Mouse (Mus musculus) kidney, adult 11 months (tissue): Measurements from ENCODE around the gene Tbxas1.

Source experiments
- DNase-seq: peaks from one replicate; pipeline ENCODE4 v3.0.0; 2022

The Tbxas1 gene

DNA sequence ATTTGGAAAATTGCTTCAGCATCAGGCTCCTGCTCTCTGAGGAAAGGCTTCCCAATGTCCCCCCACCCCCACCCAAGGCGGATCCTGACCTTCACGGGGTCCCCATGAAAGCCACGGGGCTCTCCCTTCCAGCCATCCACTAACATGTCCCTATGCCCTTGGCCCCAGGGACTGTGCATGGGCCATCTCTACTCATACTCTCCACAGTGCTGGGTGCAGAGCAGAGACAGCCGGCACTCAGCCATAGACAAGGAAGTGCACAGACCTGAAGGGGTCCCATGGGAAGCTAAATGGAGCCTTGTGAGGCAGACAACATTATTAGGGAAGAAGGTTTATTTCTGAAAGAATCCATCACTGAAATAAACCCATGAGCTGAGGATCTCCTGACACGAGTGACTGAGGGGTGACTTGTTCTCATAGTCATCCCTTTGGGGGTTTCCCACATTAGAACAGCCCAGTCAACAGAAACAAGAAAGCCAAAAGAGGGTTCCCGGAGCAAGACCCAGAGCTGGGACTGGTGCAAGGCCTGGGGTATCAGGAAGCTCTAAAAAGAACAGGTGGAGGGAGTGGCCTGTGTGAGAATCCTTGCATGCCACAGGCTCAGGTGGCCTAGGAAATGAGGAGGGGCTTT, 179.8 kb downstream of the Tbxas1 start:
- no peak for DNase-seq

DNA sequence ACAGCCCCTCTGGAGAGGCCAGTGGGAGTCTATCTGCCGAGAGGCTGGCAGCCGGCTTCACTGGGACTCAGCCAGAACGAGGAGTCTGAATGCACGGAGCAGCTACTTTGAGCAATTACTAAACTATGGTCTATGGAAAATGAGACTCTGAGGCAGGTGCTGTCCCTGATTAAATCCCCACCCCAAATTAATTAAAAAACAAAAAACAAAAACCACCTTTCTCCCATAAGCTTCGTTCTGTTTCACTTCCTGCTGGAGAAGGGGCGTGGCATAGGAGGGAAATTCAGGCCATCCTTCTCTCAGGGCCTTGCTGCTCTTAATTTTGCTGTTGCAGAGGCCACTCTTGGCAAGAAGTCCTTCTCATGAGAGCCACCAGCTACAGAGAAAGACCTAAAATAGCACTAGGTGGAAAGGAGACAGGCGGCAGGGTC, 180.6 kb downstream of the Tbxas1 start:
- no peak for DNase-seq

DNA sequence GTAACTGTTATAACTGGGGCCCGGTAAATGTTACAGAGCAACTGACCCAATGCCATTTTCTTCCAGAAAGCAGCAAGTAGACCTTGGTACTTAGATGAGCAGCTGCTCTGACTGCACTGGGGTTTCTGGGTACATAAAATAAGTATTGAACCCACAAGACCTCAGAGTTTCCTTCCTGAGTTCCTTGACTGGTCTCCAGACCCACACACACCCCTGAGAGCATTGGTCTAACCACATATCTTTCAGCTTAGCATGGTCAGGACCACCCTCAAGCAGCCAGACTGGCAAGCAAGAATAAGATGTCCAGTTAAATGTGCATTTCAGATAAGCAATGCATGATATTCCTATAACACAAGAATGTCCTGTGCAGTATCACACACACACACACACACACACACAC, 182.0 kb downstream of the Tbxas1 start:
- no peak for DNase-seq

DNA sequence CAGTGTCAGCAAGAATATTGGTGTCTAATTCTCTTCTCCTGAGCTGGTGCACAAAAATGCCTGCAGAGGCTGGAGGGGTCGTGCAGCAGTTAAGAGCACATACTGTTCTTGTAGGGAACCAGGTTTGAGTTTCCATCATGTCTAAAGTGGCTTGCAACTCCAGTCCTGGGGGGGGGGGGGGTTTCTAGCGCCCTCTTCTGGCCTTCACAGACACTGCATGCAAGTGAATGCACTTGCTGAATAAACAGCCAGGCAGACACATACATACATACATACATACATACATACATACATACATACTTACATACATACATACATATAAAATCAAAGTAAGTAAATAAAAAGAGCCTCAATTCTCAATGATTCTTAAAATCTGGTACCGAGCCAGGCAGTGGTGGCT, 183.2 kb downstream of the Tbxas1 start:
- no peak for DNase-seq

DNA sequence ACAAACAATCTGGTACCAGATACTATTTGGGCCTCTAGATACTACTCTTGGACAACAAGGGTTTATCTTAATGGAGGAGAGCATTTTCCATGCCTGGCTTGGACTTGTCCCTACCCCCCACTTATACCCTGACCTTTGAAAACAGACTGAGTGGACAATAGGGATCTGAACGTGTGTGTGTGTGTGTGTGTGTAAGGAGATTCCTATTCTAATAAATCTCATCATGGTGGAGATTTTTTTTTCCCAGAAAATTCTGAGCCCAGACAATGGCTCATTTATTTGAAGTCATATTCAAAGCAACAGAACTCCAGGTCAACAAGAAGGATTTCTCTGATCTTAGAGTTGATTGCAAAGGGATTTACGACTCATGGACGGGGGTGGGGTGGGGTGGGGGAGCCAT, 183.7 kb downstream of the Tbxas1 start:
- no peak for DNase-seq

DNA sequence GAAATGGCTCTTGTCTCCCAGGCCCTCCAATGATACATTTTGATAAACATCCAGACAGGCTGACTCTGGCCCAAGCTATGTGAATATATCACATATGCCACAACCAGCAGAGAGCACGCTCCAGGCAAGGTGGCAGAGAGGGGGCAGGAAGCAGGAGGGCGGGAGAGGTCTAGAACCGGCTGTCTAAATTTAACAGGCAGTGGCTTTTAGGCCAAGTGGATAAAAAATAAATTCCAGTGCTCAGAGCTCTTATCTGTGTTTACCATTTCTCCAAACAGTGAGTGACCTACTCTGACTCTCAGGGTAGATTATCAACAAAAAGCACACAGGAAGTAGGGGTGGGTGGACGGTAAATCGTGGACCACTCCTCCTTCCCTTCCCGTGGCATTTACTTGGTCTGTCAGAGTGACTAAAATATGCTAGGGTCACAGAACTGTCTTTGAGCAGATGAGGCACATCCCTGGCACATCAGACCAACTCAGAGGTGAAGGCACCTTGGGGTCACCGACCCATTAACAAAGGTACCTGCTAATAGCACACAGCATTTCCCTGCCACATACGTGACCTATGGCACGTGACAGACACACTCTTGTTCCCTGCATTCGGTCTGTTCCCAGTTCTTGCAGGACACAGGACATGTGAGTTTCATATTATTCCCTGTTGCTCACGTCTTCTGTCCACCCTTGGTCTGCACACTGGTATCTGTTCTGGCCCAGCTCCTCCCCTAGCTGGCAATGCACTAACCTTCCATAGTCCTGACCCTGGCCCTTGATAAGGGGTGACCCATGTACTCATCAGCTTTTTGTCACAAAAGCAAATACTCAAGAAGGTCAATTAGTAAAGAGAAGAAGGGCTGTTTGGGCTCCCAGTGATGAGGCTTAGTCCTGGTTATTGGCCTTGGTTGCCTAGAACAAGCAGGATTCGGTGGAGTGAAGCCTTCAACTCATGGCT, 184.6 kb downstream of the Tbxas1 start:
- DNase-seq = peak; percentile 78

DNA sequence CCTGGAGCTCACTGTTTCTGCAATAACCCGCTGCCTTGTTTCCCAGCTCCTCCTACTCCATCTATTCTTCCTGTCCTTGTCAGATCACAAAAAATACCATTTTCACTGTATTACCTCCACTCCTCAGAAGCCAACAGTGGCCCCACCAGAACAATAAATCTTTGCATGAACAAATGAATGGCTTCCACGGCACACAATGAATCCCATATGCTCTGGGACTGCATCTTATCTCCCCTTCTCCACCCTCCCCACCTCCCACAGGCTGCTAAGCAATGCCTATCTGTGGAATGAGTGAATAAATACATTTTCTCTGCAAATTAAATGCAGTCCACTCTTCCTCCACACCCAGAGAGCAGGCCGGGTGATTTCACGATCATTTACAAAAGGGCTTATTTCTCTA, 186.0 kb downstream of the Tbxas1 start:
- no peak for DNase-seq

DNA sequence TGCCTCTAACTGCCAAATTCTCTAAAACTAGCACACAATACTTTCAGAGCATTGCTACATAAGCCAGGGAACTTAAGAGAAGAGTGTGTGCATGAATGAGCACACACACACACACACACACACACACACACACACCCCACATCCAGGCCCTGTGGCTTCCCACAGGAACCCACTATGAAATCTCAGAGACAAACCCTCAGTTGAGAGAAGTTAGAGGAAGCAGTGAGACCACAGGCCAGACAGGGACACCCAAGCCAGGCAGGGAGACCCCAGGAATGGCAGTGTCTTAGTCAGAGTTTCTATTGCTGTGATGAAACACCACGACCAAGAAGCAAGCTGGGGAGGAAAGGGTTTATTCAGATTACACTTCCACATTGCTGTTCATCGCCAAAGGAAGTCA, 188.3 kb downstream of the Tbxas1 start:
- no peak for DNase-seq

DNA sequence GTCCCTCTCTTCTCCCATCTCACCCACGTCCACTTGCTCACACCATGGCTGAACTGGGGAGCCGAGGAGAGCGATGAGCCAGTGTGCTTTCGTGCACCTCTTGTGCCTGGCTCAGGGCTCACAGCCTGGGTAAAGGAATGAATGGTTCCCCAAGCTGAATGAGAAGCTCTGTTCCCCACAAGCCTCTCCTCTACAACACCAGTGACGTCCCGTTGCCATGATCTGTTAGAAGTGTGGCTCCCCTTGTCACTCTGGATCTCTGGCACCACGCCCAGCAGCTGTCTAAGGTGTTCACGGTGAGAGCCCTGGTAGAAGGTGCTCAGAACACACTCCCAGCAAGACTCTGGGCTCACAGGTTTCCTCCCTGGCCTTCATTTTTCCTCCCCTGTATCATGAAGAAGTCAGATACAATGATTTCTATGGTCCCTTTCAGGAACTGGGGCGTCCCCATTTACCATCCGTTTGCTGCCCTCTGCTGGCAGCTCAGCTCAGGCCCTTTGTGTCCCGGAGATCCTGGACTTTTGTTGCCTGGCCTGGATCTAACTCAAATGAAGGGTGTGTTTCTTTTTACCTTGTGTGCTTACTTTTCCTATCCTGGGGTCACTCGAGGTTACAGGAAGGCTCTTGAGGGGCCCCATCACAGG, 191.9 kb downstream of the Tbxas1 start:
- DNase-seq = peak; percentile 70

DNA sequence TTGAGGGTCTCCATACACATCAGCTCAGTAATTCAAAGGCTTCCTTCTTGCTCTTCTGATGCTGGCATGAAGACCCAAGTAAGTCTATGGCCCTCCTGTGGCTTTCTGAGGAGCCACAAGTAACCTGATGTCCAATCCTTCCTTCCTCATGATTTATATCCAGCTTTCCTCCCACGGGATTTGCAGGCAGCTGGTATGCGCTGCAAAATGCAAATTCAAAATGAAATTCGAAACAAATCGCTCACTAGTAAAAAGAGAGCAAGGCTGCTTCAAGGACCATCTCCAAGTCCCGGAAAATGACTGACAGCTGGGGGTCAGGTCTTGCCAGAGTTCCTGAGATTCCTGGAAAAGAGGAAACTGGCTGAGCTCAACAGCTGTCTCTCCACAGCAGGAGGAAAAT, 197.5 kb downstream of the Tbxas1 start:
- peak; percentile 26 for DNase-seq

DNA sequence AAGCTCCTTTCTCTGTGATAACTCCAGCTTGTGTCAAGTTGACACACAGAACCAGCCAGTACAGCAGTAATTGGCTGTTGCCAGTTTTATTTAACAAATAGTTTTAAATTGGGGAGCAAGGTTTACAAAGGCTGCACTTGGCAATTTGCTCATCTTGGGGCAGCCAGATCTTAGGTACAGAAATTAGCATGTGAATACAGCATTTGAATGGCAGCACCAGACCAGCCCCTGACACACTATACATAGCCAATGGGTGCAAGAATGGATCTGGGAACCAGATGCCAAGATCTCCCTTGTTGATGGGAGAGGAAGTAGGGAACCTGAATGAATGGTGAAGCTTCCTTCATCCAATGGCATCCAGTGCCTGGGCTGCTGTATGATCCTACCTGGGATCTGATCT, 199.0 kb downstream of the Tbxas1 start:
- no peak for DNase-seq

DNA sequence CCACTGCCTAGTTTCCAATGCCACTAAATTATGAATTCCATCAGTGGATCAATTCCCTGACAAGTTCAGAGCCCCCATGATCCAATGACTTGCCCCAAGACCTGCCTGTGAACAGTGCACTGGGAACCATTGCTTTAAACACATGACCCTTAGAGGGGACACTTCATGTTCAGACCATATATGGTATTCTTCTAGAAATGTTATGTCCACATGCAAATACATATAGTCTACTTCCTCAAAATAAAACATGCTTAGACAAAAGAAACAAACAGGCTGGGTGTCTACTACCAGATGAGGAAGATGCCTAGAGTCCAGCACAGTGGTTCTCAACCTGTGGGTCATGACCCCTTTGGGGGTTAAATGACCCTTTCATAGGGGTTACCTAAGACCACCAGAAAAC, 201.3 kb downstream of the Tbxas1 start:
- DNase-seq = no peak

DNA sequence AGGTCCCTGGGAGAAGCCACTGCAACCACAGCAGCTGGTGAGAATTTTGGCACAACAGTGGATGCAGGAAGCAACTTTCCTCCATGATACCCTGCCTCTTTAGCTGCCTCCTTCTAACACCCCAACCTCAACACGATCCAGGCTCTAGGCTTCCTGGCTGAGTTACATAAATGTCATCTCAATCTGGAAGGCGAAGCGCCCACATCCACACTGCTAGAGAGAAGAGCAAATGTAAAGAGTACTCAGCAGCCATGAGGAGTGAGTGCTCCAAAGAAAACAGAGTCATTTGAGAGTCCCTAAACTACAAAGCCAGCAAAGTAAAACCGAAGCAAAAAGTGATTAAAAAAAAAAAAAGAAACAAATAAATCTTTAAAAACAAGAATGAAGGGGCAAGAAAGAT, 229.4 kb downstream of the Tbxas1 start:
- no peak for DNase-seq

DNA sequence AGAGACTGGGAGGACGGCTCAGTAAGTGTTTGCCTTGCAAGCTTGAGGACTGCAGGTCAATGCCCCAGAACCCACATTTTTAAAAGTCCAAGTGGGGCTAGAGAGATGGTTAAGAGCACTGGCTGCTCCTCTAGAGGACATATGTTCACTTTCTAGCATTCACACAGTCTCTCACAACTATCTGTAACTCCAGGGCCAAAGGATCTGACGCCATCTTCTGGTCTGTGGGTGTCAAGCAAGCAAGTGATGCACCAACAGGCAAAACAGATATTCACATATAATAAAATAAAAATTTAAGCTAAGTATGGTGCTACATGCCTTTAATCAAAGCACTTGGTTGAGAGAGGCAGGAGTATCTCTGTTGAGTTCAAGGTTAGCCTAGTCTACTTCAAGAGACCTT, 231.6 kb downstream of the Tbxas1 start:
- no peak for DNase-seq

DNA sequence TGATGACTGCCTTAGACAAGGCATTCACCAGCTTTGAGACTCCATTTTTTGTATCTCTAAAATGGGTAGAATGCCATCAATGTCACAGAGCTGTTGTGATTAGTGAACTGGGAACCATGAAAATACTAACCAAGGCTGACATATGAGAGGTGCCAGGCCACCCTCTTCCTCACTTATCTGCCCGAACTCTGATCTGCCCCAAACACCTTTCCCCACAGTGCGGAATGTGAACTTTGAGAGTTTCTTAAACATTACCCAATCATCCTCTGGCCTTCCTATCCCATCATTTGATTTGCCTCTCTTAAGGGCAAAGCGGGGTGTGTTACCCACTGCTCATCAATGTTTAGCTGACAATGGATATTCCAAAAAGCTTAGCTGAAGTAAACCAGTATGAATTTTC, 237.5 kb downstream of the Tbxas1 start:
- DNase-seq = no peak

DNA sequence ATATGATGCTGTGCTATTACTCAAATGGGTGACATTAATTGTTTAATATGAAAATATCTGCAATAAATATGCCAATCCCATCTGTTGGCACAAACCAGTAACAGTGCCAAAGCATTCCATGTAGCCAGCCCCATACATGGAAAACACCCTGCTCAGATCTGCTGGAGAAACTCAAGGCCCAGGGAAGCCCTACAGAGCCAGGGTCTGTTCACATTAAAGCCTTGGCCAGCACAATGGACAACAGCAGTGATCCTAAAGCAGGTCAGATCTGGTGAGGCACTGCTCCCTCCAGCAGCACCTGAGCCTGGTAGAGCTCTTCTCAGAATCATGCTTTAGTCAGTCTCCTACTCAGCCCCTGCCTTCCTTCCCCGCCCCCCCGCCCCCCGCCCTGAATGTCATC, 237.9 kb downstream of the Tbxas1 start:
- no peak for DNase-seq

DNA sequence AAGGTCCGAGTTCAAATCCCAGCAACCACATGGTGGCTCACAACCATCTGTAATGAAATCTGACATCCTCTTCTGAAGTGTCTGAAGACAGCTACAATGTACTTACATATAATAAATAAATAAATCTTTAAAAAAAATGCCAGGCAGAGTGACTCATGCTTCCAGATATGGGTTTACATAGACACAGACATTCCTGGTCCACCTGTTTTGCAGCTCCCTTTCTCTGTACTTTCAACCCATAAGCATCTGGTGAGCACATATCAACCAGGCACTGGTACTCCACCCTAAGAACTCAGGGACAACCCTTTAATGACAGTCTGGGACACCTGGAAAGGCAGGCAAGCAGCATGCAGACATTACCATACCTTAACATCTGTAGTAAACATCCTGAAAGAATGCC, 240.2 kb downstream of the Tbxas1 start:
- DNase-seq = no peak

DNA sequence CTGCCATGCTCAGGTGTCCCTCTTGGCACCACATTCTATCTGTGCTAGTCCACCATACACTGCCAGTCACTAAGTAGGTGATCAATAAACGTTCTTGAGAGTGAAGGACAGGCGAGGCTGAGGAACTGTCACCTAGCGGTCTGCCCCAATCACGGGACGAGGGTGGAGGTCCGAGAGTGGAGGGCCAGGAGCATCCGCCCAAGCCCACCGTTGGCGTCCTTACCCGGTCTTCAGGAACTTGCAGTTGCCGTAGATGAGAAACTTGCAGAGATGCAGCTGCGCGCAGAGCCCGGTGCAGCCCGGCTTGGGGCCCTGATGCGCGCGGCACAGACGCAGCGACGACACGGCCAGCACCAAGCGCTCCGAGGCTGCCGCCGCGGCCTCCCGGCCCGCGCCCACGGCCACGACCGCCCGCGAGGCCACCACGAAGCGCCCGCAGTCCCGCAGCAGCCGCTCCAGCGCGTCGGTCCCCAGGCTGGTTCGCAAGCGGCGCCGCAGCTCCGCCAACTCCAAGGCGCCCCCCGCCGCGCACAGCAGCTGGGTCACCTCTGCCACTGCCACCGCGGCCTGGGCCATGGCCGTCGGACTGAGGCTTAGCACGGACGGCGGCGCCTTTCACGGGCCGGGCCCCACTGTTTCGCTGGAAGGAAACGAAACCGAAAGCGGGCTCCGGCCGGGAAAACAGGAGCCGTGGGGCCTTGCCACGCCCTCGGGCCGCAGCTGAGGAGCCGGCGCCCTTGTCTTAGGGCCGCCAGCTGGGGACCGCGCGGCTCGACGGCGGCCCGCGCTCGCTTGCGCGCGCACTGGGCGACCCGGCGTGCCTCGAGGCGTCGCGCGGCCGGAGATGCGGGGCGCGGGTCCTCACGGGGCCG, 242.6 kb downstream of the Tbxas1 start, which contains the start of gene Parp12:
Gene Parp12, minus strand, starts transcription at position 766 of the 872 bp plus-strand sequence.
- DNase-seq = peak; percentile 78

DNA sequence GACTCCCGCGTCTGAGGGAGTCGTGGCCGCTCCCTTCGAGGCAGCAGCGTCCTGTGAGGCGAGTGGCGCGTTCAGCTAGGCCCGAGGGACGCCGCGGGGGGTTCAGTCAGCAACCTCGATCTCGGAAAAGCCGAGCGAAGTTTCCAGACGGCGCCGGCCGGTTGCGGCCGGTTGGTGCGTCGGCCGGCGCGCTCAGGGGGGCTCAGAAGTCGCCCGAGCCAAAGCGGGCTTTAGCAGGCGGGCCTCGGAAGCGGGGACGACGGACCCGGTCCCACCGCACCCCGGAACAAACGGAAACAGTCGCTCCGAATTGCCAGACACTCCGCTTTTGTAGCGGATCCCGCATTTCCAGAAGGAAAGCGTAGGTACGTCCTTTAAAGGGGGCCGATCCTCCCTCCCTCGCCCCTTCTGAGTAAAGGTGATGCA, 243.3 kb downstream of the Tbxas1 start:
- DNase-seq = no peak

DNA sequence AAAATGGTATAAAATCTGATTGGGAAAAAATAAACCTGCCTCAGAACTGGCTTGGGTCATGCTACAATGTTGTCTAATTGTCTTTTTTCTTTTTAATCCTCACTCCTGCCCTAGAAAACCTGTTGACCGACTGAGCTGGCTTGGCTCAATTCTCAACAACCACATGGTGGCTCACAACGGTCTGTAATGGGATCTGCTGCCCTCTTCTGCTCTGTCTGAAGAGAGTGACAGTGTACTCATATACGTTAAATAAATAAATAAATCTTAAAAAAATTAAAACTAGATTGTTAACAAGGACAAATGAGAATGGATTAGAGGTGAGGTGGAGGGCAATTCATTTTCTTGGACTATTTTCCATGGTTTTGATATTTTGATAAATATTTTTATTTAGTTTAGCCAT, 245.5 kb downstream of the Tbxas1 start:
- DNase-seq = no peak

DNA sequence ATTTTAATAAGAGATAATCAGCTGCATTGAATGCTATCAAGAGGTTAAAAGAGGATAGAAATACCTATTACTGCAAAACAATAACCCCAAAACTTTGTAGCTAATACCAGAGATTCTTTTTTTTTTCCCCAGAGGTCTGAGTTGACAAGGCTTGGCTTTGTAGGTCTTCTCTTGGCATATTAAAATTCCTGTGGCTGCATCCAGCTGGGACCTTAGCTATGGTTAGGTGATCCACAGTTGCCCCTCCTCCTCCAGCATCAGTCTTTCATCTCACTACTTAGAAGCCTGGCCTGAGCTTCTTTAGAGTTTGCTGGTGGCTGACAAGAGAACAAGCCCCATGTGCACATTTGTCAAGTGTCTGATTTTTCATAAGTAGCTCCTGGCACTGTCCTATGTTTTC, 249.5 kb downstream of the Tbxas1 start:
- no peak for DNase-seq

DNA sequence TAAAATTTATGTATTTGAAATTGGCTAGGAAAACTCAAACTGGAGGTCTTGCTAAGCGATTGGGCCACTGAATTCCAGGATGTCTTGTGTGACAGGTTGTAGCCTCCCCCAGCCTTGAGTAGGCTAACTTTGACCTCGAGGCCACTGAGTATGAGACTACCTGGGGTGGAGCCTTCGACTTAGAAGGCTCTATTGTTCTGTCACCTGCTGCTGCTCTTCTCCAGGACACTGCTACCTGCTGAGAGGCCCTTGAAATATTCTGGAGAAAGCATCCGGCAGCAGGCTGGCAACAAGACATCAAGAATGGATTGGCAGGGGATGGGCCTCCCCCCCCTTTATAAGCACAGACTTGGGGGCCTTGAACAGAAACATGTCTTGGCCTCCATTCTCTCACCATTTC, 256.3 kb downstream of the Tbxas1 start:
- no peak for DNase-seq

DNA sequence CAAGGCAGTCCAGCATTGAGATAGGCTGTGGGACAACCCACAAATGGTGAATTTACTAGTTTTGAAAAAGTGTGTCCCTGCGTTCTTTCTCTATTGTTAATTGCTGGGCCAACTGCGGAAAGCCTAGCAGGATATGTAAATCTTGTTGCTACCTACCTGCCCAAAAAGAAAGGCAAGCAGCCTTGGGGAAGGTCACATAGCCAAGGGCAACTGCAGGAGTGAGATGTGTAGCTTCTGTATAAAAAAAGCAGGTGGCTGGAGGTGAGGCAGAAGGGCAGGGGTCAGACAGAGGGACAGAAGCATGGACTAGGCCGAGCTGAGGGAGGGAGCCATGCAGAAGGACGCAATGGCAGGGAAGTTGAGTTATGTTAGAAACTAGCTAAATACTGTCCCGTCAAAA, 257.4 kb downstream of the Tbxas1 start:
- DNase-seq = no peak
